Mouse (Mus musculus) cerebellum, adult 2 months (tissue): Measurements from ENCODE around the gene Ism2.
"Not testable (repeated sequence)": the region's sequence is repeated elsewhere in the genome, so short reads cannot be mapped to it uniquely, and the experiment has no call there.

Experiments
- CTCF ChIP-seq: fragments of 200-500 bp; IDR thresholded peaks from 2 replicates; pipeline ENCODE4 v1.5.1; 2011; ENCODE audit warnings: low read depth, mild to moderate bottlenecking, control low read depth, low read length, moderate library complexity, borderline replicate concordance; ENCODE audit not compliant: insufficient read depth
- POLR2A ChIP-seq: fragments of 200-500 bp; IDR thresholded peaks from 2 replicates; pipeline ENCODE4 v1.6.1; 2011; ENCODE audit warnings: low read length, control low read depth, borderline replicate concordance; ENCODE audit not compliant: insufficient read depth

DNA sequence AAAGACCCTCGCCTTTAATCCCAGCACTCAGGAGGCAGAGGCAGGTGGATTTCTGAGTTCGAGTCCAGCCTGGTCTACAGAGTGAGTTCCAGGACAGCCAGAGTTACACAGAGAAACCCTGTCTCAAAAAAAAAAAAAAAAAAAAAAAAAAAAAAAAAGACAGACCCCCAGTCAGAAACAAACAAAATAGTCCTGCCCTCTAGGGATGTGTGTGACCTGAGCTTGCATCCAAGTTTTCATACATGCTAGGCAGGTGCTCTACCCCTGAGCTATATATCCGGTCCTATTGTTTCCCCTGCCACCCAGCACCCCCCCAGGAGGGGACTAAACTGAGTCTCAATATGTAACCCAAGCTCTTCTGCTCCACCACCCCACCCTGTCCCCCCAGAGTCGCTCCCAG, 22.3 kb downstream of the Ism2 start:
- TF ChIP-seq POLR2A, CTCF: not testable (repeated sequence)
